Mouse (Mus musculus) brain, embryonic 14.5 days (tissue): ENCODE results near the gene Eps15l1.

Experiments used
- CTCF ChIP-seq: fragments of 200-500 bp; IDR thresholded peaks from 2 replicates; pipeline ENCODE4 v1.5.1; 2012; ENCODE audit warnings: inconsistent platforms, mild to moderate bottlenecking, moderate library complexity, borderline replicate concordance; ENCODE audit not compliant: insufficient read depth, insufficient read length; ENCODE audit errors: extremely low read depth
- POLR2A ChIP-seq: fragments of 200-500 bp; IDR thresholded peaks from 2 replicates; pipeline ENCODE4 v1.6.1; 2012; ENCODE audit warnings: mild to moderate bottlenecking, inconsistent platforms, borderline replicate concordance; ENCODE audit not compliant: poor library complexity, insufficient read depth, insufficient read length, severe bottlenecking; ENCODE audit errors: extremely low read depth

DNA sequence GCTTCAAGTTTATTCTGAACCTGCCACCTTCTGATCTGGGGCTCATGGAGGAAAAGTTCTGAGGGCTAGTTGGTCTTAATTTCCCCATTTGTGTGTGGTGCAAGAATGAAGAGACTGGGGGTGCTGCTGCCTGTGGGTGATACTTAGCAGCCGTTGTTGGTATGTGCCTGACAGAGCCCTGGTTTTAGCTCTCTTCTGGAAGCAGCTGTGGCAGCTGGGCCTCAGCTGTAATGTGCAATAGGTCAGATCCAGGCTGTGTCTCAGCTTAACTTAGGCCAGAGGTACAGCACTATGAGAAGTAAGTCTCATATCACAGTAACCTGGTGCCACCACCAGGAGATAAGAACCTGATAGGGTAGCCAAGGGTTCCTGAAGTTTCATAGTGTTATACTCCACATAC lies 73.7 kb downstream of the Eps15l1 start:
- TF ChIP-seq CTCF (no peak), POLR2A (no peak)
